Mouse (Mus musculus) heart, adult 18-20 months (tissue): ENCODE measurements around the gene Gm2022. TPM values are rescaled to one million over a fixed set of nuclear protein-coding genes. Genes with fewer than 3 reads are reported as not detected.
"Not testable (repeated sequence)": the region's sequence is repeated elsewhere in the genome, so short reads cannot be mapped to it uniquely, and the experiment has no call there.

Experiments used
- DNase-seq, 2 experiments: peaks; one replicate each; pipeline ENCODE4 v3.0.0; 2021 to 2022; ENCODE audit warnings: mixed read lengths in 1 of 2
- long read RNA-seq, 2 experiments: library from polyadenylated mRNA; stranded (forward); transcript quantifications; one replicate each; pipeline ENCODE4 v2.0.0; 2021
- total RNA-seq, 2 experiments: library from RNA; stranded (reverse); gene quantifications; 2 replicates each; pipeline ENCODE4 v1.2.3; 2021

Gm2022 gene
- not detected for total RNA-seq
- long read RNA-seq, experiment 1, result 0 reads
- long read RNA-seq, experiment 2, result 0 reads

DNA sequence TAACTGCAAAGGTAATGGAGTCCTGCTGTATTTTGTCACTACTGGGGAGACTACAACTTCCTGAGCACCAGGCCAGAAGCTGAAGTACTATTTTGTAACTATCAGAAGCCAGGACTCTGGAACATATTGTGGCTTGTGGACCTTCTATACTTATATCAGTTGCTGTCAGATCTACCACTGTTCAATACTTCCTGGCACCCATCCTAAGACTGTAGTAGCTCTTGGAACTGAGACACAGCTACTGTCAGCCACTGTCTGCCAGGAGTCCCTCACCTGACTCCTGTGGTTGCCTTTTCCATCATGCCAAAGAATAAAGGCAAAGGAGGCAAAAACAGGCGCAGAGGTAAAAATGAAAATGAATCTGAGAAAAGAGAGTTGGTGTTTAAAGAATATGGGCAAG is at the start of gene Gm2022:
Gene Gm2022 (plus strand): TSS at position 301 of the 400 bp plus-strand sequence.
- not testable (repeated sequence) for DNase-seq

DNA sequence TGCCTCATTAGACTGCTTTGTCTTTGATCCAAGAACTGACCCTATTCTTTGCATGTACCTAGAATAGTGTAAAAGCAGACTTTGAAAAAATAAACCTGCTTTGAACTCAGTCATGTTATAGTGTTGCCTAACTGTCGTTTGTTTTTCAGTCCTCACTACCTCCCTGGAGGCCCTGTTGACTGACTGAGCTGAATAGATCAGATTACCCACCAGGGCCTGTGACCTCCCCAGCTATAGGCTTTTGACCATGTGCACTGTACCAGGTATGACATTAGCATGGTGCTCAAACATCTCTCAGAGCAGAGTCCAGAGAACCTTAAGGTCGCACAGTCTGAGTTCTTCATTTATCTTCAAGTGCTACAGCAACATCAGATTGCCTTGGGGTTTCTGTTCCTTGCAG is 44.5 kb upstream of the Gm2022 start:
- not testable (repeated sequence) for DNase-seq

DNA sequence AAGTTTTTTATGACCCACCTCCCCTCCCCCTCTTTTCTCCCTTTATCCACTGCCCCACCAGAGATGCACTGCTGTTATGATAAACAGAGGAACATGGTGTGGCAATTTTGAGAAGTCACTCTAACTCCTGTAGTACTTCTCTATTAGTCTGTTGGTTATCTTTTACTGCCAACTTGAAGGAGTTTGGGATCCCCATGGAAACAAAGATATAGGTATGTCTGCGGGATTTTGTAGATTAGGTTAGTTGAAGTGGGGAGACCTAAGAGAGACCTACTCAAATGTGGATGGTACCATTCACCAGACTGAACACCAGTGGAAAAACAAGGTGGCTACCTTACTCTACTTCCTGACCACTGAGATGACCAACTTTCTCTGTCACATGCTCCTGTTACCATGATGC is 39.1 kb upstream of the Gm2022 start:
- DNase-seq, result not testable (repeated sequence)

DNA sequence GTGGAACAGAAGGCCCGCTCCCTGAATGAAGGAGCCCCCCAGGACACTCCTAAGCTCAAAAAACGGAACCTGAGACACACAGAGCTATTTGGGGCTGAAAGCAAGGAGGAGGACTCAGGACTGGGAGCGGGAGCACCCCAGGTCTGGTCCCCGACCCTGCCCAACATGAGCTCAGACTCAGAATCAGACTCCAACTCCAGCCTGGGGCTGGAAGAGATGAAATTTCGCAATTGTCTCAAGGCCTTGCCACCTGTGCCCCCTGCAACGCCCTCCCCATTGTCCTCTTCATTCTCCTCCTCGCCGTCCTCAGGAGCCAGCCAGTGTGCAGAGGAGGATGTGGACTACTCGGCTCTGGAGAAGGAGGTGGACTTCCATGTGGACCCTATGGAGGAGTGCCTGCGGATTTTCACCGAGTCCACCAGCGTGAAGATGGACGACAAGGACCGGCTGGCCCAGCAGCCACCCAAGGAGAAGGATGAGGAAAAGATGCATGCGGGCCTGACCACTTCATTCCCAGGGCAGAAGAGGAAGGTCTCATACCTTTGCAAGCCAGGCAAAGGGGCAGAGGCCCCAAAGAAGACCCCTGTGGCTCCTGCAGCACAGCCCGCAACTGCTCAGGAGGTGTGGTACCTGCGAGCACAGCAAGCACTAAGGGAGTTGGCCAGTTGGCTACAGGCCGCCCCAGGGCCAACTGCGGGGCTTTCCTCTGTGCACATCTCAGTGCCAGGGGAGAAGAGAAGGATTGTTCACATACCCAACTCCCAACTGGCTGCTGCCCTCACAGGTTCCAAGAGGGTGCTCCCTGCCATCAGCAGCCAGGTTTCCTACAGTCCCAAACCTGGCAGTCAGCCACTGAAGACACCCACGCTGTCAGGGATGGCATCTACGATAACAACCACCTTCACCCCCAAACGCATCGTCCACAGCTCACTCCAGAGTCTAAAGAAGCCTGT is 33.2 kb upstream of the Gm2022 start:
- DNase-seq, result not testable (repeated sequence)

DNA sequence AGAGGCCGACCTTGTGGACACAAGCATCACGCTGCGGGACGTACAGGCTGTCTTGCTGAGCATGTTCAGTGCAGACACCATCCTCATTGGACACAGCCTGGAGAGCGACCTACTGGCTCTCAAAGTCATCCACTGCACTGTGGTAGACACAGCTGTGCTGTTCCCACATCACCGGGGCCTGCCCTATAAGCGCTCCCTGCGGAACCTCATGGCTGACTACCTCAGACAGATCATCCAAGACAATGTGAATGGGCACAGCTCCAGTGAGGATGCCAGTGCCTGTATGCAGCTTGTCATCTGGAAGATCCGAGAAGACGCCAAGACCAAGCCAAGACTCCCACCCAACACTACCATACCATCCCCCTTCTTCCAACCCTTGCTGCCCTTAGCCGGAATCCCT is 31.5 kb upstream of the Gm2022 start:
- not testable (repeated sequence) for DNase-seq

DNA sequence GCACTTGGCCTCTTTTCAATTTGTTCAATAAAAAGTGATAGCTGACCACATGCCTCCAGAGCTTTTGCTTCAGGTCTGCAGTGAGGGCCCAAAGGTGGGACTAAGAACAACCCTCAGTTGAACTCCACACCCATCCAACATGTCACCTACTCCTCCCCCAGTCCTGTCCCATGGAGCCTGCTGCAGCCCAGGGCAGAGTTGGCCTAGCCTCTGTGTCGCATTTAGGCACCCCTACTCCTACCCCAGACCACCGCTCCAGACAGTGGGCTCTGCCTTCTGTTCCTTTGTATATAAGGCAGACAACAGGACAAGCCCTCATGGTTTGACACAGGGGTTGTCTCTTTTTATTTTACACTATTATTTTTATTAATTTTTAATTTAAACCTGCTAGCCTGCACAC is 31.1 kb upstream of the Gm2022 start:
- not testable (repeated sequence) for DNase-seq

DNA sequence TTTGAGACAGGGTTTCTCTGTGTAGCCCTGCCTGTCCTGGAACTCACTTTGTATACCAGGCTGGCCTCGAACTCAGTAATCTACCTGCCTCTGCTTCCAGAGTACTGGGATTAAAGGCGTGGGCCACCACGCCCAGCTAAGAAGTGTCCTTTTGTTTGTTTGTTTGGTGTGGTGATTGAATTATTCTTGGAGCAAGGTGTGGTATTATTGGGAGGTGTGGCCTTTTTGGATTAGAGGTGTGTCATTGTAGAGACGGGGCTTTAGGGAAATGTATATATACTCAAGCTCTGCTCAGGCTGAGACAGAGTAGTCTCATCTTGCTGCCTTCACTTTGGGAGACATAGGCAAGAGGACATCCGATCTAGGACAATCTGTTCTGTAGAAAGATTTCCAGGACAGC is 21.4 kb upstream of the Gm2022 start, which contains the start of gene Gm2016:
Gene Gm2016 (plus strand): TSS at position 301 of the 400 bp plus-strand sequence.
- not testable (repeated sequence) for DNase-seq

DNA sequence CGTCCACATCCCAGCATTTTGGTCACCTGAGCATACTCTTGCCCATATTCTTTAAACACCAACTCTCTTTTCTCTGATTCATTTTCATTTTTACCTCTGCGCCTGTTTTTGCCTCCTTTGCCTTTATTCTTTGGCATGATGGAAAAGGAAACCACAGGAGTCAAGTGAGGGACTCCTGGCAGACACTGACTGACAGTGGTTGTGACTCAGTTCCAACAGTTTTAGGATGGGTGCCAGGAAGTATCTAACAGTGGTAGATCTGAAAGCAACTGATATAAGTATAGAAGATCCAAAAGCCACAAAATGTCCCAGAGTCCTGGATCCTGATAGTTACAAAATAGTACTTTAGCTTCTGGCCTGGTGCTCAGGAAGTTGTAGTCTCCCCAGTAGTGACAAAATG is 24.6 kb downstream of the Gm2022 start, which contains the start of gene Gm2035:
Gene Gm2035 (minus strand): TSS at position 137 of the 400 bp plus-strand sequence.
- DNase-seq, result not testable (repeated sequence)

Other genes starting within 250 kb of the Gm2022 start
- not detected for gene Gm21319, start 119.6 kb upstream of the Gm2022 start, total RNA-seq
- gene Gm21936, start 99.9 kb upstream of the Gm2022 start, total RNA-seq, result not detected
- gene BB287469, start 78.8 kb upstream of the Gm2022 start, total RNA-seq, result not detected
- gene Gm2001, start 53.0 kb upstream of the Gm2022 start, total RNA-seq, result not detected
- gene Gm2016, start 21.3 kb upstream of the Gm2022 start, total RNA-seq, result not detected
- gene Gm2035, start 24.5 kb downstream of the Gm2022 start, total RNA-seq, result not detected
- not detected for gene Gm2042, start 58.7 kb downstream of the Gm2022 start, total RNA-seq
- gene Gm2075, start 116.5 kb downstream of the Gm2022 start, total RNA-seq, result not detected
- gene Gm6803, start 123.4 kb downstream of the Gm2022 start, total RNA-seq, result not detected
- gene Gm2056, start 131.6 kb downstream of the Gm2022 start, total RNA-seq, result not detected
- not detected for gene Gm16368, start 188.3 kb downstream of the Gm2022 start, total RNA-seq